Mouse (Mus musculus) limb, embryonic 12.5 days (tissue): ENCODE measurements around the gene Zfp536. TPM values are rescaled to one million over a fixed set of nuclear protein-coding genes. Genes with fewer than 3 reads are reported as not detected.

Experiments used
- polyA plus RNA-seq: library from polyadenylated mRNA; unstranded; fragments of >200 nt; fragmentation: Nextera tagmentation; extraction: Ambion mirVana; gene quantifications from 2 replicates; pipeline ENCODE4 v1.2.1, GENCODE M21; 2016

Zfp536 gene
- polyA plus RNA-seq, 1 experiment from 2014 or later: 8.1 TPM

Other genes with a start within 250 kb of the Zfp536 start
- gene Uri1, start 249.9 kb upstream of the Zfp536 start, polyA plus RNA-seq: 46.0 and 47.8 TPM in 2 replicates